Mouse (Mus musculus) G1E (cell line): ENCODE results near the gene Tpcn2. TPM values are rescaled to one million over a fixed set of nuclear protein-coding genes. Genes with fewer than 3 reads are reported as not detected.

Source experiments
- ATAC-seq: 2 replicates; pipeline ENCODE4 v1.8.0; 2016; ENCODE audit warnings: mild to moderate bottlenecking; ENCODE audit not compliant: insufficient number of reproducible peaks, poor library complexity, low FRiP score, severe bottlenecking; ENCODE audit errors: extremely low read depth
- DNase-seq: peaks from one replicate; pipeline ENCODE4 v3.0.0; 2012; ENCODE audit warnings: low spot score
- H3K27me3 ChIP-seq: 2 replicates; pipeline ENCODE4 v1.6.1; 2012; ENCODE audit warnings: mild to moderate bottlenecking, low read length, inconsistent platforms; ENCODE audit not compliant: insufficient read depth
- H3K36me3 ChIP-seq: replicated peaks from 2 replicates; pipeline ENCODE3; 2012; ENCODE audit warnings: mild to moderate bottlenecking, inconsistent platforms
- H3K4me1 ChIP-seq: 2 replicates; pipeline ENCODE4 v1.6.1; 2012; ENCODE audit warnings: low read depth, low read length, inconsistent platforms, mixed read lengths; ENCODE audit not compliant: insufficient read depth
- H3K4me3 ChIP-seq: 2 replicates; pipeline ENCODE4 v1.5.1; 2012; ENCODE audit warnings: low read depth, mild to moderate bottlenecking, inconsistent platforms, low read length, moderate library complexity, mixed read lengths
- H3K9me3 ChIP-seq: replicated peaks from 2 replicates; pipeline ENCODE4 v1.6.1; 2012; ENCODE audit warnings: inconsistent platforms
- CTCF ChIP-seq: IDR thresholded peaks from 2 replicates; pipeline ENCODE4 v1.5.1; 2012; ENCODE audit warnings: low read depth, low read length, inconsistent platforms, mixed read lengths
- GATA1 ChIP-seq: IDR thresholded peaks from 2 replicates; pipeline ENCODE4 v1.6.1; 2012; ENCODE audit warnings: borderline replicate concordance, low read length, inconsistent platforms, mixed read lengths
- GATA2 ChIP-seq: IDR thresholded peaks from 2 replicates; pipeline ENCODE4 v1.6.1; 2012; ENCODE audit warnings: low read depth, low read length, inconsistent platforms, borderline replicate concordance
- POLR2AphosphoS5 ChIP-seq: IDR thresholded peaks from 2 replicates; pipeline ENCODE4 v1.6.1; 2012; ENCODE audit warnings: low read depth, low read length, inconsistent platforms; ENCODE audit not compliant: insufficient replicate concordance
- TAL1 ChIP-seq: conservative IDR thresholded peaks from 2 replicates; pipeline ENCODE4 v1.6.1; 2012; ENCODE audit warnings: low read depth, low read length, inconsistent platforms, mixed read lengths
- polyA plus RNA-seq: library from polyadenylated mRNA; stranded (reverse); fragments of >175 nt; gene quantifications from 2 replicates; pipeline ENCODE4 v1.2.3, GENCODE M21; 2012
- total RNA-seq, 2 experiments: library from RNA; stranded (forward) in 1 of 2; stranded (reverse) in 1 of 2; fragments of 200-1000 nt in 1 of 2; fragments of >200 nt in 1 of 2; fragmentation: Nextera tagmentation in 1 of 2; gene quantifications; 2 replicates each; pipeline ENCODE4 v1.2.3; 2014 to 2017

The Tpcn2 gene
- total and polyA plus RNA-seq, 3 experiments, result 2.4 to 6.9 (median 4.2) TPM

DNA sequence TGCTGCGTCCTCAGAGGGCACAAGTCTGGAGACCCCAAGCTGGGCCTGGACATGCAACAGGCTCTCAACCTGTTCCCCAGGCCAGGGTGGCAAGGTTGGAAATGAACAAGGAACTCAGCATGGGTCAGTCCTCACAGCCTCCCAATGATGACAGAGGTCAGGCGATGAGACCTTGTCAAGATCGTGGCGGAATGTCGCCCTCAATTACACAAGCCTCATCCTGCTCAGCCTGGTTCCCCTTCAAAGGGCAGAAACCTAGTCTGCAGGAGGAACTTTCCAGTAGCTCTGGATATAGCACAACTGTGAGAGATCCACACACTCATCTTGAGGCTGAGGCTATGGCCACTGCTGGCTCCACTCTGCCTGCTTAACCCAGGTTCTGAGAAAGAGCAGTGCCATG lies 12.9 kb downstream of the Tpcn2 start:
- Histone ChIP-seq H3K27me3 (no peaks in the 10 kb centered on the region), H3K4me1 (peaks cover 8% of the 10 kb centered on the region), H3K36me3 (peaks cover 92% of the 10 kb centered on the region), H3K4me3 (no peak overlapping the region), H3K9me3 (no peaks in the 10 kb centered on the region)
- DNase-seq, result no peak
- no peak for ATAC-seq
- no peak for TF ChIP-seq POLR2AphosphoS5
- no peak for TF ChIP-seq GATA2
- no peak for TF ChIP-seq GATA1
- no peak for TF ChIP-seq CTCF
- no peak for TF ChIP-seq TAL1

DNA sequence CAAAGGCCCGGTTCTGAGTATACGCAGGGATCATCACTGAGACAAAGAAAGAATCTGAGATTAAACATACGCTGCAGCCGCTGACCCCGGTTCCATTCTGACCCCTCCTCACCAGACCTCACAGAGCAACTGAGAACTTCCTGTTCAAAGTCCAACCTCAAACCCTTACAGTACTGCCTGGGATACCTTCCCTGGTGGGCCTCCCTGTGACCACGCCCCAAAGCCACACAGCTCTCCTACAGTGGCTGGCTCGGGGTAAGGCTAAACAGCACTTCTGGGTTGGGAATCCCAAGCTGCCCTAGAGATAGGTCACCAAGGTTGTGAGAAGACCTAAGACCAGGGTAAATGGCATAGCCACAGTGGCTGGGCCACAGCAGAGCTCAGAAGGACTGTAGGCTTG lies 14.9 kb downstream of the Tpcn2 start:
- no peak for ATAC-seq
- Histone ChIP-seq H3K4me1 (peaks cover 14% of the 10 kb centered on the region), H3K36me3 (peaks cover 87% of the 10 kb centered on the region), H3K4me3 (no peak overlapping the region), H3K27me3 (no peaks in the 10 kb centered on the region), H3K9me3 (no peaks in the 10 kb centered on the region)
- DNase-seq, result no peak
- TF ChIP-seq CTCF (no peak), GATA1 (no peak), GATA2 (no peak), POLR2AphosphoS5 (no peak), TAL1 (no peak)

- TF ChIP-seq GATA1 (no peak), CTCF (no peak), TAL1 (no peak), POLR2AphosphoS5 (no peak), GATA2 (no peak)
- Histone ChIP-seq H3K4me1 (peaks cover 14% of the 10 kb centered on the region), H3K9me3 (no peaks in the 10 kb centered on the region), H3K4me3 (no peak overlapping the region), H3K27me3 (no peaks in the 10 kb centered on the region), H3K36me3 (peaks cover 76% of the 10 kb centered on the region)
- ATAC-seq (no peak), DNase-seq (no peak)
These were observed 17.8 kb downstream of the Tpcn2 start for GRCm38 (mm10) chr7:145266011-145266410.

DNA sequence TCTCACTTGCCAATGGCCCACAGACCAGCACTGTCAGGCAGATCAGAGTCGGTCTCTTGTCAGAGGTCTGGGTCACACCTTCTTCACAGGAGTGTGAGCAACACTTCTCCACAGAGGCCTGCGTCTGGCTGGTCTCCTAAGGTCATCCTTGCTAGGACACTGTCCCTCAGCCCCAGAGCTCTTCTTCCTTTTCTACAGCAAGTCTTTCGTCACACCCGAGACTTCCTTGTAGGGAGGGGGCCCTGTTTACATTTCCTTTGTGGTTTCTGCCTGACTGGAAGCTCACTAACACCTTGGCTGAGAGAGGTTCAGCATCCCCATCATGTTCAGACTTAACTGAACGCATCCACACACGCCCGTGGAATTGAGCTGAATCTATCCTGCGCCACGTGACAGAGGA lies 19.6 kb downstream of the Tpcn2 start:
- DNase-seq, result no peak
- Histone ChIP-seq H3K27me3 (no peaks in the 10 kb centered on the region), H3K4me1 (peaks cover 13% of the 10 kb centered on the region), H3K36me3 (peaks cover 77% of the 10 kb centered on the region), H3K9me3 (no peaks in the 10 kb centered on the region), H3K4me3 (no peak overlapping the region)
- TF ChIP-seq GATA2, result no peak
- no peak for ATAC-seq

DNA sequence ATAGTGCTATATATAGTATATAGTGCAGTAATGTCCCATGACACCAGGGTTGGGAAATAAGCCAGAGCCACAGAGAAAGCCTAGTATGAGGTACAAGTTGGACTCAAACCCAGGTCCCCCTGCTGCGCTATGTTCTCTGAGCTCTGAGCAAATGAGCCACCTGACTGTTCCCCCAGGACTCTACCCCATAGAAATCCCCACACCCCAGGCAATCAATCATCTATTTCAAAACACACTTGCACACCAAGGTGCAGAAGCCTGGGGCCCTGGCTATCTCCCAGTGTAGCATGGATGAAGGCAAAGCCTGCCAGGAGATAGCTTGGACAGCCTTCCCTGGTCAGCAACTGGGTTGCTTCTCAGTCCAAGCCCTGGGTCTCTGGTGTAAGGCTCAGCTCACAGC lies 27.7 kb downstream of the Tpcn2 start:
- TF ChIP-seq CTCF (no peak), GATA2 (no peak), TAL1 (no peak), GATA1 (no peak), POLR2AphosphoS5 (no peak)
- no peaks in the 10 kb centered on the region; the same call in 1 of the 2 replicates for H3K4me1 ChIP-seq
- peaks cover 55% of the 10 kb centered on the region for H3K36me3 ChIP-seq
- no peak for DNase-seq
- H3K9me3 ChIP-seq, result no peaks in the 10 kb centered on the region
- H3K27me3 ChIP-seq, result peaks cover 2% of the 10 kb centered on the region; the same call in 1 of the 2 replicates
- no peak for ATAC-seq
- H3K4me3 ChIP-seq, result no peak overlapping the region

GRCm38 (mm10) chr7:145253986-145254630 lies 29.7 kb downstream of the Tpcn2 start:
- Histone ChIP-seq H3K9me3 (no peaks in the 10 kb centered on the region), H3K27me3 (peaks cover 9% of the 10 kb centered on the region; the same call in 1 of the 2 replicates), H3K36me3 (peaks cover 35% of the 10 kb centered on the region), H3K4me3 (no peak overlapping the region), H3K4me1 (no peaks in the 10 kb centered on the region; the same call in 1 of the 2 replicates)
- ATAC-seq, result no peak
- TF ChIP-seq CTCF (no peak), TAL1 (no peak), GATA2 (no peak), POLR2AphosphoS5 (no peak), GATA1 (no peak)
- DNase-seq, result no peak
